Mouse (Mus musculus) forebrain, embryonic 10.5 days (tissue): ENCODE measurements at regions not wholly inside any gene's neighbourhood (a gene's known extent, or its start where the extent isn't known, plus 50 kb on each side); places are given as distances from the start of the nearest gene placed in this dataset.
A peak's percentile ranks its signal among the peaks of the same experiment; 100 is the strongest.

Experiments
- DNase-seq: peaks from one replicate; pipeline ENCODE4 v3.0.0-alpha.2; 2017; ENCODE audit warnings: low spot score; ENCODE audit errors: extremely low spot score
- H3K27ac ChIP-seq: fragments of 300-500 bp; sonication (generic); 2 replicates; pipeline ENCODE4 v1.5.1; 2016; ENCODE audit warnings: mild to moderate bottlenecking
- H3K27me3 ChIP-seq: fragments of 300-500 bp; sonication (generic); 2 replicates; pipeline ENCODE4 v1.6.1; 2016; ENCODE audit warnings: mild to moderate bottlenecking; ENCODE audit not compliant: poor library complexity, severe bottlenecking
- H3K36me3 ChIP-seq: fragments of 300-500 bp; sonication (generic); replicated peaks from 2 replicates; pipeline ENCODE4 v1.6.1; 2016; ENCODE audit warnings: mild to moderate bottlenecking, moderate library complexity
- H3K4me1 ChIP-seq: fragments of 300-500 bp; sonication (generic); 2 replicates; pipeline ENCODE4 v1.6.1; 2016
- H3K4me3 ChIP-seq: fragments of 300-500 bp; sonication (generic); 2 replicates; pipeline ENCODE4 v1.5.1; 2016; ENCODE audit warnings: mild to moderate bottlenecking, moderate library complexity
- H3K9me3 ChIP-seq: fragments of 300-500 bp; sonication (generic); 2 replicates; pipeline ENCODE4 v1.6.1; 2016; ENCODE audit warnings: mild to moderate bottlenecking, moderate library complexity
- WGBS: fragments of 180-500 bp; shearing (Covaris S2); methylation state at CpG from one replicate; pipeline ENCODE4 v1.1.7; 2016; 5-methylcytosine and 5-hydroxymethylcytosine counted together

- H3K4me1 ChIP-seq: no peaks in the 10 kb centered on the region
- no peak for DNase-seq
- H3K27ac ChIP-seq: no peak overlapping the region
- H3K4me3 ChIP-seq: no peak overlapping the region
- H3K36me3 ChIP-seq: no peaks in the 10 kb centered on the region
- no peaks in the 10 kb centered on the region for H3K27me3 ChIP-seq
- no peaks in the 10 kb centered on the region for H3K9me3 ChIP-seq
These were observed 86.9 kb downstream of the Alx1 start for GRCm38 (mm10) chr10:102943156-102943555.

- H3K27ac ChIP-seq: no peak overlapping the region
- no peak overlapping the region for H3K4me3 ChIP-seq
- no peak for DNase-seq
- no peaks in the 10 kb centered on the region for H3K36me3 ChIP-seq
- no peaks in the 10 kb centered on the region for H3K27me3 ChIP-seq
- no peaks in the 10 kb centered on the region for H3K4me1 ChIP-seq
- H3K9me3 ChIP-seq: no peaks in the 10 kb centered on the region
These were observed 89.0 kb downstream of the Alx1 start for GRCm38 (mm10) chr10:102940823-102941519.

- Histone ChIP-seq H3K4me1 (no peaks in the 10 kb centered on the region), H3K9me3 (no peaks in the 10 kb centered on the region), H3K4me3 (no peak overlapping the region), H3K27ac (no peak overlapping the region), H3K36me3 (no peaks in the 10 kb centered on the region), H3K27me3 (no peaks in the 10 kb centered on the region)
- WGBS: 69% methylated on average over 3 of the region's 3 CpGs
- DNase-seq: no peak
These were observed 98.6 kb downstream of the Alx1 start for GRCm38 (mm10) chr10:102931445-102931844.

- Histone ChIP-seq H3K4me3 (no peak overlapping the region), H3K4me1 (no peaks in the 10 kb centered on the region), H3K36me3 (no peaks in the 10 kb centered on the region), H3K27me3 (no peaks in the 10 kb centered on the region), H3K9me3 (no peaks in the 10 kb centered on the region), H3K27ac (no peak overlapping the region)
- 78% methylated on average over 1 of the region's 1 CpGs for WGBS
- no peak for DNase-seq
These were observed 101.4 kb downstream of the Alx1 start for GRCm38 (mm10) chr10:102928651-102929050.

- no peaks in the 10 kb centered on the region for H3K36me3 ChIP-seq
- H3K4me1 ChIP-seq: peaks cover 19% of the 10 kb centered on the region
- H3K27ac ChIP-seq: no peak overlapping the region
- no peak overlapping the region for H3K4me3 ChIP-seq
- 49% methylated on average over 2 of the region's 2 CpGs for WGBS
- H3K9me3 ChIP-seq: no peaks in the 10 kb centered on the region
- H3K27me3 ChIP-seq: peaks cover 10% of the 10 kb centered on the region; the same call in 1 of the 2 replicates
- no peak for DNase-seq
These were observed 132.6 kb downstream of the Alx1 start for GRCm38 (mm10) chr10:102897368-102897767.

- 8% methylated on average over 1 of the region's 1 CpGs for WGBS
- H3K27me3 ChIP-seq: peaks cover 10% of the 10 kb centered on the region; the same call in 1 of the 2 replicates
- H3K4me1 ChIP-seq: peaks cover 18% of the 10 kb centered on the region
- DNase-seq: no peak
- no peak overlapping the region for H3K27ac ChIP-seq
- H3K36me3 ChIP-seq: no peaks in the 10 kb centered on the region
- no peak overlapping the region for H3K4me3 ChIP-seq
- H3K9me3 ChIP-seq: no peaks in the 10 kb centered on the region
These were observed 134.1 kb downstream of the Alx1 start for GRCm38 (mm10) chr10:102895952-102896351.

- no peak overlapping the region for H3K4me3 ChIP-seq
- 89% methylated on average over 3 of the region's 3 CpGs for WGBS
These were observed 137.6 kb downstream of the Alx1 start for GRCm38 (mm10) chr10:102892373-102892772.

GRCm38 (mm10) chr10:102889709-102890108, 140.3 kb downstream of the Alx1 start:
- H3K4me3 ChIP-seq: no peak overlapping the region
- H3K36me3 ChIP-seq: no peaks in the 10 kb centered on the region
- 86% methylated on average over 3 of the region's 3 CpGs for WGBS
- no peak for DNase-seq
- H3K9me3 ChIP-seq: no peaks in the 10 kb centered on the region
- H3K27me3 ChIP-seq: peaks cover 10% of the 10 kb centered on the region; the same call in 1 of the 2 replicates
- H3K27ac ChIP-seq: no peak overlapping the region
- H3K4me1 ChIP-seq: no peaks in the 10 kb centered on the region

More at GRCm38 (mm10) chr10:102892373-102892772, 137.6 kb downstream of the Alx1 start:
- Histone ChIP-seq H3K27ac (no peak overlapping the region), H3K9me3 (no peaks in the 10 kb centered on the region), H3K27me3 (peaks cover 10% of the 10 kb centered on the region; the same call in 1 of the 2 replicates), H3K4me1 (peaks cover 13% of the 10 kb centered on the region), H3K36me3 (no peaks in the 10 kb centered on the region)
- no peak for DNase-seq

GRCm38 (mm10) chr10:102881824-102882438, 148.1 kb downstream of the Alx1 start:
- no peaks in the 10 kb centered on the region for H3K36me3 ChIP-seq
- no peaks in the 10 kb centered on the region for H3K9me3 ChIP-seq
- peaks cover 16% of the 10 kb centered on the region for H3K4me1 ChIP-seq
- no peak overlapping the region for H3K4me3 ChIP-seq
- H3K27me3 ChIP-seq: no peaks in the 10 kb centered on the region
- no peak for DNase-seq
- 58% methylated on average over 6 of the region's 6 CpGs for WGBS
- no peak overlapping the region for H3K27ac ChIP-seq

GRCm38 (mm10) chr10:102878010-102878409, 152.0 kb downstream of the Alx1 start:
- Histone ChIP-seq H3K4me1 (peaks cover 17% of the 10 kb centered on the region), H3K36me3 (no peaks in the 10 kb centered on the region), H3K27me3 (0 out of 2 replicates have a peak, but pooled peaks cover 3% of the 10 kb centered on the region), H3K4me3 (no peak overlapping the region), H3K9me3 (no peaks in the 10 kb centered on the region), H3K27ac (no peak overlapping the region)
- peak; percentile 27 for DNase-seq
- WGBS: 35% methylated on average over 11 of the region's 11 CpGs

GRCm38 (mm10) chr10:102876946-102877345, 153.1 kb downstream of the Alx1 start:
- no peak for DNase-seq
- WGBS: 44% methylated on average over 3 of the region's 3 CpGs

GRCm38 (mm10) chr10:102866920-102867319, 163.1 kb downstream of the Alx1 start:
- H3K4me3 ChIP-seq: no peak overlapping the region
- H3K27ac ChIP-seq: no peak overlapping the region
- no peaks in the 10 kb centered on the region for H3K27me3 ChIP-seq
- H3K36me3 ChIP-seq: no peaks in the 10 kb centered on the region
- 37% methylated on average over 4 of the region's 4 CpGs for WGBS
- no peaks in the 10 kb centered on the region for H3K4me1 ChIP-seq
- DNase-seq: no peak
- no peaks in the 10 kb centered on the region for H3K9me3 ChIP-seq

More at GRCm38 (mm10) chr10:102876946-102877345, 153.1 kb downstream of the Alx1 start:
- Histone ChIP-seq H3K4me3 (no peak overlapping the region), H3K9me3 (no peaks in the 10 kb centered on the region), H3K27me3 (0 out of 2 replicates have a peak, but pooled peaks cover 3% of the 10 kb centered on the region), H3K4me1 (peaks cover 16% of the 10 kb centered on the region), H3K36me3 (no peaks in the 10 kb centered on the region), H3K27ac (no peak overlapping the region)

- H3K4me3 ChIP-seq: no peak overlapping the region
- H3K4me1 ChIP-seq: no peaks in the 10 kb centered on the region
- no peak overlapping the region for H3K27ac ChIP-seq
- DNase-seq: no peak
- 63% methylated on average over 4 of the region's 4 CpGs for WGBS
- no peaks in the 10 kb centered on the region for H3K27me3 ChIP-seq
- H3K9me3 ChIP-seq: no peaks in the 10 kb centered on the region
- no peaks in the 10 kb centered on the region for H3K36me3 ChIP-seq
These were observed 193.3 kb downstream of the Alx1 start for GRCm38 (mm10) chr10:102836567-102837224.
